In genomic region chr16:14939552-14939951, GRCm38 (mm10) we compare ENCODE assay signal across 15 mouse cellular contexts. TPM values are rescaled to one million over a fixed set of nuclear protein-coding genes. Genes with fewer than 3 reads are reported as not detected.
DNase-seq lines count a peak whose midpoint lies in the region; ATAC-seq and TF ChIP-seq lines count a peak whose summit lies in the region.
"Had no signal": no experiment of that assay in that cellular context is flagged by ENCODE, and none has a peak within 500 bp of the region (broad histone marks: within the 10 kb centered on the region; RNA-seq: fewer than 3 reads in every experiment).

No protein-coding gene starts in this region.

- H3K27ac ChIP-seq in heart, embryonic 11.5 days (ENCODE audit: low read depth, low read length) = no peak overlapping the region
- peak overlapping the region; percentile 88 for H3K27ac ChIP-seq in lung, embryonic 16.5 days (ENCODE audit: low read length)
- peak overlapping the region; percentile 75 for H3K27ac ChIP-seq in liver, adult 2 months (replicated peaks; ENCODE audit: insufficient read depth, low read depth, low read length)
- H3K27ac ChIP-seq in stomach, embryonic 15.5 days = peak overlapping the region; percentile 68
- H3K27ac ChIP-seq: hindbrain, embryonic 10.5 days; midbrain, embryonic 10.5 days had no signal

- peaks cover 2% of the 10 kb centered on the region; the same call in 1 of the 2 replicates for H3K27me3 ChIP-seq in heart, embryonic 11.5 days (ENCODE audit: control insufficient read depth, insufficient read depth, low read length)
- H3K27me3 ChIP-seq in lung, embryonic 16.5 days (ENCODE audit: control insufficient read depth, insufficient read depth, low read depth, low read length) = no peaks in the 10 kb centered on the region
- H3K27me3 ChIP-seq in liver, adult 2 months (ENCODE audit: control insufficient read depth, insufficient read depth, low read length) = no peaks in the 10 kb centered on the region
- H3K27me3 ChIP-seq in stomach, embryonic 15.5 days (replicated peaks) = no peaks in the 10 kb centered on the region

- no peaks in the 10 kb centered on the region for H3K4me1 ChIP-seq in heart, embryonic 11.5 days (ENCODE audit: control insufficient read depth, insufficient read depth, low read length)
- H3K4me1 ChIP-seq in lung, embryonic 16.5 days (replicated peaks; ENCODE audit: control insufficient read depth, insufficient read depth, low read length) = peaks cover 27% of the 10 kb centered on the region
- H3K4me1 ChIP-seq in liver, adult 2 months (ENCODE audit: control insufficient read depth, insufficient read depth, low read length) = peaks cover 15% of the 10 kb centered on the region
- peaks cover 10% of the 10 kb centered on the region; the same call in 1 of the 2 replicates for H3K4me1 ChIP-seq in stomach, embryonic 15.5 days
- H3K4me1 ChIP-seq: hindbrain, embryonic 10.5 days; midbrain, embryonic 10.5 days had no signal

- no peak overlapping the region for H3K4me2 ChIP-seq in heart, embryonic 11.5 days
- H3K4me2 ChIP-seq in lung, embryonic 16.5 days (ENCODE audit: low read depth, low read length) = no peak overlapping the region
- H3K4me2 ChIP-seq in stomach, embryonic 15.5 days = no peak overlapping the region

- DNase-seq in heart, adult 11 months = peak; percentile 86
- no peak for DNase-seq in lung, postnatal 4 days
- DNase-seq in liver, adult 2 months (ENCODE audit: extremely low read depth, low read depth, low spot score) = peak; percentile 97
- DNase-seq in c-Kit-positive CD71-positive TER-119-positive erythroid progenitor cells, embryonic 14.5 days (ENCODE audit: low spot score) = no peak
- DNase-seq: B cell, adult 2 months; cerebellum, postnatal 36 days; left cerebral cortex, postnatal 4 days; thymus, adult 18-20 months had no signal

- no peak for ATAC-seq in heart, embryonic 11.5 days (replicated peaks; ENCODE audit: insufficient number of reproducible peaks, low FRiP score, low TSS enrichment)
- ATAC-seq in lung, embryonic 16.5 days (ENCODE audit: low read depth) = peak; percentile 20; the same call in 1 of the 2 replicates
- ATAC-seq in stomach, embryonic 15.5 days (ENCODE audit: insufficient read depth, low FRiP score, low read depth) = peak; percentile 42; the same call in 1 of the 2 replicates
- ATAC-seq in cerebellum, adult (ENCODE audit: insufficient number of reproducible peaks, low FRiP score, low TSS enrichment) = no peak

- 60% methylated on average over 1 of the region's 1 CpGs for WGBS in heart, embryonic 11.5 days (ENCODE audit: insufficient replicate concordance)
- WGBS in lung, embryonic 16.5 days = 41% methylated on average over 1 of the region's 1 CpGs
- WGBS in liver, adult 2 months = 17% methylated on average over 1 of the region's 1 CpGs
- 46% methylated on average over 1 of the region's 1 CpGs for WGBS in stomach, embryonic 15.5 days

- H3K36me3 ChIP-seq in heart, embryonic 11.5 days (ENCODE audit: control insufficient read depth, insufficient read depth, low read length) = no peaks in the 10 kb centered on the region
- no peaks in the 10 kb centered on the region for H3K36me3 ChIP-seq in lung, embryonic 16.5 days (ENCODE audit: control insufficient read depth, insufficient read depth, low read length)
- H3K36me3 ChIP-seq in liver, adult 2 months (ENCODE audit: control insufficient read depth, insufficient read depth, low read length) = no peaks in the 10 kb centered on the region
- H3K36me3 ChIP-seq in stomach, embryonic 15.5 days = no peaks in the 10 kb centered on the region
- H3K36me3 ChIP-seq: G1E; hindbrain, embryonic 10.5 days; midbrain, embryonic 10.5 days had no signal

- H3K79me2 ChIP-seq in liver, adult 2 months (ENCODE audit: control insufficient read depth, insufficient read depth, low read length) = no peaks in the 10 kb centered on the region

- no peak overlapping the region for H3K4me3 ChIP-seq in heart, embryonic 11.5 days (ENCODE audit: low read depth, low read length)
- H3K4me3 ChIP-seq in lung, embryonic 16.5 days (ENCODE audit: low read length) = no peak overlapping the region
- H3K4me3 ChIP-seq in liver, adult 2 months (ENCODE audit: insufficient read depth, low read depth, low read length) = no peak overlapping the region
- H3K4me3 ChIP-seq in stomach, embryonic 15.5 days (replicated peaks) = no peak overlapping the region
- H3K4me3 ChIP-seq: hindbrain, embryonic 10.5 days; midbrain, embryonic 10.5 days had no signal

- no peak for TF ChIP-seq CTCF in liver, adult 2 months (IDR thresholded peaks at IDR 0.05; ENCODE audit: low read depth, low read length)

- no peak overlapping the region for H3K9ac ChIP-seq in heart, embryonic 11.5 days (ENCODE audit: low read depth, low read length)
- H3K9ac ChIP-seq in lung, embryonic 16.5 days (ENCODE audit: low read length) = no peak overlapping the region
- no peak overlapping the region for H3K9ac ChIP-seq in liver, adult 2 months (ENCODE audit: low read depth, low read length)
- no peak overlapping the region for H3K9ac ChIP-seq in stomach, embryonic 15.5 days

- no peaks in the 10 kb centered on the region for H3K9me3 ChIP-seq in heart, embryonic 11.5 days (replicated peaks; ENCODE audit: control insufficient read depth, low read length)
- H3K9me3 ChIP-seq in lung, embryonic 16.5 days (ENCODE audit: control insufficient read depth, low read length) = no peaks in the 10 kb centered on the region
- no peaks in the 10 kb centered on the region for H3K9me3 ChIP-seq in stomach, embryonic 15.5 days
- H3K9me3 ChIP-seq: G1E; hindbrain, embryonic 10.5 days; midbrain, embryonic 10.5 days had no signal

- no peak for TF ChIP-seq POLR2A in liver, adult 2 months (IDR thresholded peaks at IDR 0.05; ENCODE audit: extremely low read depth, insufficient read depth, low read length)

RNA-seq across cellular contexts. Expression of gene Efcab1, which starts 33.1 kb away (rescaled TPM):
- 3.6 and 5.2 TPM in 2 replicates for polyA plus RNA-seq in heart, embryonic 11.5 days (2014; fragmentation: Nextera tagmentation; extraction: Ambion mirVana)
- polyA plus RNA-seq in lung, embryonic 16.5 days (2015; fragmentation: Nextera tagmentation; extraction: Ambion mirVana) = 13.0 TPM in 2 replicates
- total RNA-seq in liver, adult 2 months (2014; rRNA removed) = not detected in 2 replicates
- not detected in 2 replicates for polyA plus RNA-seq in liver, adult 2 months (2012; rRNA removed)
- 13.4 and 14.6 TPM in 2 replicates for polyA plus RNA-seq in stomach, embryonic 15.5 days (2015; fragmentation: Nextera tagmentation; extraction: Ambion mirVana)
- polyA plus RNA-seq: G1E had no signal

Comparison
In these comparisons a context has a peak if more than half of its experiments do, and no peak if none do; other contexts are left out.
1. DNase-seq: peak in heart, adult 11 months (single experiment) and liver, adult 2 months (single experiment); none in lung, postnatal 4 days (0 of 2) and c-Kit-positive CD71-positive TER-119-positive erythroid progenitor cells, embryonic 14.5 days (single experiment).
2. ATAC-seq: peak in lung, embryonic 16.5 days (single experiment) and stomach, embryonic 15.5 days (single experiment); none in heart, embryonic 11.5 days (single experiment) and cerebellum, adult (single experiment).